Mouse (Mus musculus) cerebellum, adult (tissue): ENCODE data around the gene Tspan5.

Experiments used
- ATAC-seq: cut with Nextera tagmentation; 2 replicates; pipeline ENCODE4 v1.9.2; 2017; ENCODE audit warnings: mild to moderate bottlenecking, moderate library complexity, mixed read lengths; ENCODE audit not compliant: insufficient number of reproducible peaks, low FRiP score, low TSS enrichment

Tspan5 gene

DNA sequence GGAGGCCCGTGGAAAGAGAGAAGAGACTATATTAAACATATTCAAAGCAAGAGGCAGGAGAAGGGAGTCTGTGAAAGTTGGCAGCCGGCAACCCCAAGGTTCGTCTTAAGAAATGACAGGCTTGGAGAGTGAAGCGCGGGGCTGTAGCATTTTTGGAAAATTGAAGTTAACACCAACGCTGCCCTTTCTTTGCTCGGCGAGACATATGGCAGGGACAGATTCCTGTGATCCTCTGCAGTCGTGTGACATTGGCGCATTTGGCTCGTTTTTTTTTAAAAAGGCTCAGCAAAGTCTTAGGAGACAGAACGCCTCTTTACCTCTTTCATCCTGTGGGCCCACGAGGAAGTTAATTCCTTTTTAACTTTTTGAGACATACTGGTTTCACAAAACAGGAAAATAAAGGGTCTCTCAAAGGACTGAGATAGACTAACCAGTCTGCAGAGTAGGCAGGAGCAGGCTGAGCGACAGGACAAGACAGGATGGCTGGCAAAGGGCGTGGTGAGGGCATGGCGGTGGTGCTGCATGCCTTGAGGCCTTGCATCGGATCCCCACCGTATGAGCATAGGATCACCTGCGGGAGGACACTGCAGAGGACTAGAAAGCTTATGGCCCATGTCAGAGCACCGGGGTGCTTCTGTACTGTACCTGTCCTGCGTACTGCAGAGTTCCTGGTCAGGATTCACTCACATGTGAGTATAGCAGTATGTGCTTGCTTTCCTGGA, 60.9 kb downstream of the Tspan5 start:
- ATAC-seq, result 0 out of 2 replicates have a peak, but pooled peaks have one; percentile 17

GRCm38 (mm10) chr3:138803444-138804085, 61.6 kb downstream of the Tspan5 start:
- ATAC-seq, result no peak

GRCm38 (mm10) chr3:138804104-138805048, 62.4 kb downstream of the Tspan5 start:
- no peak for ATAC-seq

- ATAC-seq, result no peak
These were observed 65.8 kb downstream of the Tspan5 start for GRCm38 (mm10) chr3:138807795-138808194.

DNA sequence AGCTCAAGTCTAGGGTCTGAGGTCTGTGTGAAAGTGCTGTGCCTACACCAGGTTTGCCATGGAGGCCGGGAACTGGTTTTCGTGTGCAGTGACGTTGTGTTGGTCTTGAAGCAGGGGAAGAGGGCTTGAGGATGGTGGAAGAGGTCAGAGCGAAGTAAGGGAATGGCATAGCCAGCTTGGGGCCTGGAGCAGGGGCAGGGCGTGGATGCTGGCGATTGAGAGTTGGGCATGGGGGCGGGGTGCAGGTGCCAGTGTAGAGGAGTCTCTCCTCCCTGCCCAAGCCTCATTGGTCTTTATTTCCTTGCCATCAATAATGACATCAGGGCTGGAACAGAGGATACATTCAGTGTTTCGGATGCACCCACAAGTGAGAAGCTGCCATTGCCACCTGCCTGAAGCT, 67.5 kb downstream of the Tspan5 start:
- ATAC-seq, result no peak

GRCm38 (mm10) chr3:138812565-138812964, 70.6 kb downstream of the Tspan5 start:
- ATAC-seq, result no peak

- no peak for ATAC-seq
These were observed 71.3 kb downstream of the Tspan5 start for GRCm38 (mm10) chr3:138813139-138813810.

- ATAC-seq, result no peak
These were observed 72.5 kb downstream of the Tspan5 start for GRCm38 (mm10) chr3:138814457-138814856.

GRCm38 (mm10) chr3:138815127-138815837, 73.3 kb downstream of the Tspan5 start:
- ATAC-seq, result peak; percentile 54

DNA sequence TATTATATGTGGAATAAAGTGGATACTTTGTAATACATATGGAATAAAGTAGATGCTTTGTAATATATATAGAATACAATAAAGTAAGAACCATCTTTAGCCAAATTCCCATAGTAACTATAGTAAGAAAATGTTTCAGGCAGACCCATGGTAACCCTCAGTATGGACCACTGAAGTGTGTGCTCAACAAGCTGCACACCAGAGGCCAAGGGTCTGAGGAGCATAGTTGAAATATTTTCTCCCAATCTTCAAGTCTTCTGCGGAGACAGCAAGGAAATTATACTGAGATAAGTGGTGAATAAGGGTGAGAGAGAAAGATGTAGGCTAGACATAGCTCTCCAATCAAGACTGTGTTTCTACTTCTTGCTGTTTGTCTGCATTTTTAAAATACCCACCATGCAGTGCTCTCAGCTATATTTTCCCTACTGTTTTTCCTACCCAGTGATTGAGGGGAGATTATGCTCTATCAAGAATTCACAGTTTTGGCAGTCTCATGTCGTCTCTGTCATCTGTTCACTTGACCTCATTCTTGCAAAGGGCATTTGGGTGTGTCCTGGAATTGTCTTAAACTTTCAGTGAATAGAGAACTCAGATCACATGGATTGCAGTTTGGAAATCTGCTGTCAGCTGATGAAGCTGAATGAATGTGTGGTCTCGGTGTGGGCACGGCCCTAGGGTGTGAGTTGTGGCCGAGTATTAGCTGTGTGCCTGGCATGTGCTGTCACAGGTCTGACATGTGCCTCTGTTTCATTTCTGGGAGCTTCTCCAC, 75.1 kb downstream of the Tspan5 start:
- no peak for ATAC-seq

DNA sequence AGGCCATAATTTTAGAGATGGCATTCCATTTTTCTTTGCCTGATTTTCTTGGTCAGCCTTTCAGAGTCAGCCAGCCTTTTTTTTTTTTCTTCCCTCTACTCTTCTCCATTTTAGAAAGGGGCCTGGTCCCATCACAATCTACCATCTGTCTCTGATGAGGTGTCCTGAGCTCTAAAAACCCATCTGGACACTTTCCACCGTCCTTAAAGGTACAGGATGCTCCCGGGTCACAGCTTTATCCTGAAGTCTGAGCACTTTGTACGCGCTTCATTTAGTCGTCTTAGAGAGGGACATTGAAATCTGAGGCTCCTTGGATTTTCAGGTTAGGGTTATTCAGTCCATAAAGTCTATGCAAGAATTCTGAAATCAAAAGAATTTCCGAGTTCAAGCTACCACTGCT, 77.9 kb downstream of the Tspan5 start:
- peak; percentile 38; the same call in 1 of the 2 replicates for ATAC-seq

- ATAC-seq, result peak; percentile 70
These were observed 78.3 kb downstream of the Tspan5 start for GRCm38 (mm10) chr3:138820296-138820695.

- 0 out of 2 replicates have a peak, but pooled peaks have one; percentile 6 for ATAC-seq
These were observed 80.0 kb downstream of the Tspan5 start for GRCm38 (mm10) chr3:138821886-138822445.

DNA sequence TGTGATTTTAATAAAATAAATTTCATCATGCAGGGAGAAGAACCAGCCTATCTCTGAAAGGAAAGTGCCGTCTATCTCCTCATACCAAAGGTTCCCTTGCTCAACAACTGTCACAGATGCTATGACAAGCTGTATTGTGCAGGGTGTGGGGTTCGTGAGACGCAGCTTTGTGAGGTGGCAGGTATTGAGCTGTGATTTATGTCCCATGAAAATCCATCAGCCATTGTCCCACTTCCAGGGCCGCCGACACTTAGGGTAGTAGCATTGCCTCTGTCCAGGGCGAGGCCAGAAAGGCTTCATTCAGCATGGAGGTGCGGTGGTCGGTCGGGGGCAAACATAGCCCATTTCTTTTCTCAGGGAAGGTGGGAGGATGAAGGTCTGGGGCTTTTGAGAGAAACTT, 81.9 kb downstream of the Tspan5 start:
- ATAC-seq, result no peak

DNA sequence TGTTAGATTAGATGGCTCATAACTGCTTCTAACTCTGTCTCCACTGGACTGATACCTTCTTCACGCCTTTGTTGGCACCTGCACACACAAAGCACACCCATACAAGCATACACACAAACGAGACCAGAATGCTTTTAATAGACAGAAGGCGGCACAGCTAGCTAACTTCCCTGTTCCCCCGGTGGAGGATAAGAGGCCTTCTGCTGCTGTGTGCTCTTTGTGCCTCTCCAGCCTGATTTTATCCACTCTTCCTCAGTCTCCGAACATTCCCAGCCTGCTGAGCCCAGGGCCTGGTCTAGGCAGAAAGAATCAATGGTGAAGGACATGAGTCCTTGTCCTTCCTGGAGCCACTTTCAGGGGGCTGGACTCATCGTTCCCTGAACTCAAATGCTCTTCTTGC, 83.3 kb downstream of the Tspan5 start:
- peak; percentile 73 for ATAC-seq

- ATAC-seq, result no peak
These were observed 84.3 kb downstream of the Tspan5 start for GRCm38 (mm10) chr3:138826243-138826800.

- ATAC-seq, result 0 out of 2 replicates have a peak, but pooled peaks have one; percentile 49
These were observed 91.0 kb downstream of the Tspan5 start for GRCm38 (mm10) chr3:138832827-138833517.

- 0 out of 2 replicates have a peak, but pooled peaks have one; percentile 7 for ATAC-seq
These were observed 92.2 kb downstream of the Tspan5 start for GRCm38 (mm10) chr3:138834174-138834573.
